Mouse (Mus musculus) erythroblast, embryonic 14.5 days (primary cell): ENCODE measurements around the gene Gpr153.

Source experiments
- GATA1 ChIP-seq: IDR thresholded peaks from 2 replicates; pipeline ENCODE4 v1.6.1; 2012; ENCODE audit warnings: low read length, inconsistent platforms, mixed read lengths
- TAL1 ChIP-seq: IDR thresholded peaks from 3 replicates; pipeline ENCODE4 v1.6.1; 2012; ENCODE audit warnings: low read length, inconsistent platforms, mixed read lengths

DNA sequence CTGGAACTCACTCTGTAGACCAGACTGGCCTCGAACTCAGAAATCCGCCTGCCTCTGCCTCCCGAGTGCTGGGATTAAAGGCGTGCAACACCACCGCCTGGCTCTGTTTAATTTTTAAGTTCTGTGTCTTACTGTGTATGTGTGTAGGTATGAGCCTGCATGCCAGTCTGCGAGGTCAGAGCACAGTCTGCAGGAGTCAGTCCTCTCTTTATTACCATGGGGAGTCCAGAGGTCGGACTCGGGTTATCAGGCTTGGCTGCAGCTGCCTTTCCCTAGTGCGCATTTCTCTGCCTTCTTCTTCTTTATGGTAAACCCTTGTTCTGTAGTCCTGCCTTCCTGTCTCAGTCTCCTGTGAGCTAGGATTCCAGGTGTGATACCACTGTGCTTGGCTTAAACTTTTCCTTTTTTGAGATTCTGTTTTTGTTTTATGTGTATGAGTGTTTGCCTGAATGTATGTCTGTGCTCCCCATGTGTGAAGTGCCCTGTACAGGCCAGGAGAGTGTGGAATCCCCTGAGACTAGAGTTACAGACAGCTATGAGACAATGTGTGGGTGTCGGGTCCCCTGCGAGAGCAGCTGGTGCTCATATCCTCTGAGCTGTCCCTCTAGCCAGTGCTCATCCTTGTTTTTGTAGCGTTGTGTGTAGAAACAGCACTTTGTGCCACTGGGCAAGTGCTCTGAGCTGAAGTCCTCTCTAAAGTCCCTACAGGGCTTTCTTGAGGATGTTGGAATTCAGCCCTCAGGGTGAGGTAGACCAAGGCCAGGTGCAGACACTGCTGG lies 46.1 kb upstream of the Gpr153 start:
- TF ChIP-seq GATA1 (no peak), TAL1 (no peak)
